Mouse (Mus musculus) granulocyte monocyte progenitor cell, adult 5-6 weeks (primary cell): ENCODE data around the gene Pole3. TPM values are rescaled to one million over a fixed set of nuclear protein-coding genes. Genes with fewer than 3 reads are reported as not detected.
"Not testable (repeated sequence)": the region's sequence is repeated elsewhere in the genome, so short reads cannot be mapped to it uniquely, and the experiment has no call there.

ENCODE experiments used
- ATAC-seq: replicated peaks from 2 replicates; pipeline ENCODE4 v1.8.0; 2016; ENCODE audit warnings: mild to moderate bottlenecking, moderate TSS enrichment, inconsistent platforms; ENCODE audit not compliant: poor library complexity, severe bottlenecking
- total RNA-seq, 2 experiments: library from RNA; stranded (forward) in 1 of 2; stranded (reverse) in 1 of 2; fragments of 200-712, 200-1000 nt in 1 of 2; fragments of >200 nt in 1 of 2; fragmentation: Nextera tagmentation in 1 of 2; gene quantifications; 2 replicates each; pipeline ENCODE4 v1.2.3; 2014 to 2017

Pole3 gene
- total RNA-seq, 2 experiments from 2014 or later = 69.6 to 72.0 TPM

GRCm38 (mm10) chr4:62494230-62494629, 30.6 kb downstream of the Pole3 start:
- no peak for ATAC-seq

GRCm38 (mm10) chr4:62492682-62493081, 32.2 kb downstream of the Pole3 start:
- ATAC-seq = no peak

- no peak for ATAC-seq
Observed at GRCm38 (mm10) chr4:62487914-62488313, 37.0 kb downstream of the Pole3 start.

- ATAC-seq = no peak
Observed at GRCm38 (mm10) chr4:62487172-62487571, 37.7 kb downstream of the Pole3 start.

GRCm38 (mm10) chr4:62486162-62486696, 38.6 kb downstream of the Pole3 start:
- no peak for ATAC-seq

GRCm38 (mm10) chr4:62485450-62486161, 39.3 kb downstream of the Pole3 start:
- no peak for ATAC-seq

- ATAC-seq = 0 out of 2 replicates have a peak, but pooled peaks have one; percentile 13
Observed at GRCm38 (mm10) chr4:62484928-62485327, 39.9 kb downstream of the Pole3 start.

- peak; percentile 78 for ATAC-seq
Observed at GRCm38 (mm10) chr4:62480709-62481605, 43.9 kb downstream of the Pole3 start.

- peak; percentile 47 for ATAC-seq
Observed at GRCm38 (mm10) chr4:62479937-62480708, 44.7 kb downstream of the Pole3 start, which contains the start of gene Bspry. Gene Bspry, plus strand, starts transcription at chr4:62480053.

GRCm38 (mm10) chr4:62479593-62479936, 45.3 kb downstream of the Pole3 start:
- not testable (repeated sequence) for ATAC-seq

GRCm38 (mm10) chr4:62477542-62478244, 47.2 kb downstream of the Pole3 start:
- ATAC-seq = no peak

- no peak for ATAC-seq
Observed at GRCm38 (mm10) chr4:62475793-62476192, 49.1 kb downstream of the Pole3 start.

GRCm38 (mm10) chr4:62475131-62475530, 49.7 kb downstream of the Pole3 start:
- ATAC-seq = no peak

Other genes with a start within 250 kb of the Pole3 start
- 31.5 and 36.8 TPM in 2 replicates for gene Fkbp15, start 164.5 kb downstream of the Pole3 start, total RNA-seq (2014; fragmentation: Nextera tagmentation)
- 47.4 and 54.9 TPM in 2 replicates for gene Fkbp15, start 164.5 kb downstream of the Pole3 start, total RNA-seq (2017)
- gene Slc31a1, start 164.3 kb downstream of the Pole3 start, total RNA-seq (2014; fragmentation: Nextera tagmentation) = 22.5 and 24.8 TPM in 2 replicates
- 19.8 and 23.7 TPM in 2 replicates for gene Slc31a1, start 164.3 kb downstream of the Pole3 start, total RNA-seq (2017)
- 150 and 151 TPM in 2 replicates for gene Cdc26, start 116.4 kb downstream of the Pole3 start, total RNA-seq (2014; fragmentation: Nextera tagmentation)
- 103 and 127 TPM in 2 replicates for gene Cdc26, start 116.4 kb downstream of the Pole3 start, total RNA-seq (2017)
- 20.1 and 24.1 TPM in 2 replicates for gene Prpf4, start 116.3 kb downstream of the Pole3 start, total RNA-seq (2014; fragmentation: Nextera tagmentation)
- gene Prpf4, start 116.3 kb downstream of the Pole3 start, total RNA-seq (2017) = 17.4 and 17.6 TPM in 2 replicates
- not detected in 2 replicates for gene Rnf183, start 89.8 kb downstream of the Pole3 start, total RNA-seq (2014; fragmentation: Nextera tagmentation)
- not detected in 2 replicates for gene Rnf183, start 89.8 kb downstream of the Pole3 start, total RNA-seq (2017)
- 1.2 and 2.4 TPM in 2 replicates for gene Wdr31, start 54.2 kb downstream of the Pole3 start, total RNA-seq (2014; fragmentation: Nextera tagmentation)
- 1.5 and 2.0 TPM in 2 replicates for gene Wdr31, start 54.2 kb downstream of the Pole3 start, total RNA-seq (2017)
- not detected in 2 replicates for gene Bspry, start 45.0 kb downstream of the Pole3 start, total RNA-seq (2014; fragmentation: Nextera tagmentation)
- 0.43 TPM in 1 of 2 replicates, not detected in the other for gene Bspry, start 45.0 kb downstream of the Pole3 start, total RNA-seq (2017)
- 0.23 and 4.2 TPM in 2 replicates for gene Hdhd3, start 21.6 kb downstream of the Pole3 start, total RNA-seq (2014; fragmentation: Nextera tagmentation)
- gene Hdhd3, start 21.6 kb downstream of the Pole3 start, total RNA-seq (2017) = 0.43 TPM in 1 of 2 replicates, not detected in the other
- gene Alad, start 5.2 kb downstream of the Pole3 start, total RNA-seq (2014; fragmentation: Nextera tagmentation) = 25.4 and 34.6 TPM in 2 replicates
- gene Alad, start 5.2 kb downstream of the Pole3 start, total RNA-seq (2017) = 14.8 and 16.3 TPM in 2 replicates
- gene 4933430I17Rik, start 301 bp upstream of the Pole3 start, total RNA-seq (2014; fragmentation: Nextera tagmentation) = not detected in 2 replicates
- gene 4933430I17Rik, start 301 bp upstream of the Pole3 start, total RNA-seq (2017) = 0.72 TPM in 1 of 2 replicates, not detected in the other
- 6.5 and 17.4 TPM in 2 replicates for gene Rgs3, start 34.8 kb upstream of the Pole3 start, total RNA-seq (2014; fragmentation: Nextera tagmentation)
- 5.2 and 11.3 TPM in 2 replicates for gene Rgs3, start 34.8 kb upstream of the Pole3 start, total RNA-seq (2017)